Mouse (Mus musculus) midbrain, embryonic 14.5 days (tissue): ENCODE data around the gene Syt1. TPM values are rescaled to one million over a fixed set of nuclear protein-coding genes. Genes with fewer than 3 reads are reported as not detected.
A peak's percentile ranks its signal among the peaks of the same experiment; 100 is the strongest.

Source experiments
- ATAC-seq: fragments of 200-750 bp; cut with Nextera tagmentation; 2 replicates; pipeline ENCODE4 v1.8.0; 2017; ENCODE audit warnings: moderate number of reproducible peaks, moderate library complexity; ENCODE audit not compliant: low FRiP score, low TSS enrichment
- DNase-seq: peaks from one replicate; pipeline ENCODE4 v3.0.0-alpha.2; 2015
- H3K27ac ChIP-seq: fragments of 300-500 bp; sonication (generic); replicated peaks from 2 replicates; pipeline ENCODE4 v1.5.1; 2014; ENCODE audit warnings: mild to moderate bottlenecking, low read depth, low read length, moderate library complexity
- H3K27me3 ChIP-seq: fragments of 300-500 bp; sonication (generic); 2 replicates; pipeline ENCODE4 v1.6.1; 2014; ENCODE audit warnings: low read length, control low read depth, mixed read lengths; ENCODE audit not compliant: control insufficient read depth, insufficient read depth
- H3K36me3 ChIP-seq: fragments of 300-500 bp; sonication (generic); 2 replicates; pipeline ENCODE4 v1.6.1; 2014; ENCODE audit warnings: low read length, control low read depth; ENCODE audit not compliant: control insufficient read depth, insufficient read depth
- H3K4me1 ChIP-seq: fragments of 300-500 bp; sonication (generic); 2 replicates; pipeline ENCODE4 v1.6.1; 2014; ENCODE audit warnings: mild to moderate bottlenecking, antibody characterized with exemption, low read length, control low read depth; ENCODE audit not compliant: control insufficient read depth, insufficient read depth
- H3K4me2 ChIP-seq: fragments of 300-500 bp; sonication (generic); 2 replicates; pipeline ENCODE4 v1.6.1; 2014; ENCODE audit warnings: mild to moderate bottlenecking, low read length, moderate library complexity
- H3K4me3 ChIP-seq: fragments of 300-500 bp; sonication (generic); replicated peaks from 2 replicates; pipeline ENCODE4 v1.5.1; 2014; ENCODE audit warnings: low read depth, low read length
- H3K9ac ChIP-seq: fragments of 300-500 bp; sonication (generic); replicated peaks from 2 replicates; pipeline ENCODE4 v1.6.1; 2014; ENCODE audit warnings: mild to moderate bottlenecking, low read length, moderate library complexity
- H3K9me3 ChIP-seq: fragments of 300-500 bp; sonication (generic); 2 replicates; pipeline ENCODE4 v1.6.1; 2016; ENCODE audit warnings: low read length, control low read depth, mixed read lengths; ENCODE audit not compliant: control insufficient read depth
- WGBS: fragments of 180-500 bp; shearing (Covaris S2); extraction: QIAGEN DNeasy Blood & Tissue Kit; methylation state at CpG from one replicate; pipeline ENCODE4 v1.1.7; 2014; 5-methylcytosine and 5-hydroxymethylcytosine counted together
- polyA plus RNA-seq: library from polyadenylated mRNA; unstranded; fragments of >200 nt; fragmentation: Nextera tagmentation; extraction: Ambion mirVana; gene quantifications from 2 replicates; pipeline ENCODE4 v1.2.1, GENCODE M21; 2014

Gene Syt1
- polyA plus RNA-seq, 1 experiment from 2014 or later: 103 TPM

DNA sequence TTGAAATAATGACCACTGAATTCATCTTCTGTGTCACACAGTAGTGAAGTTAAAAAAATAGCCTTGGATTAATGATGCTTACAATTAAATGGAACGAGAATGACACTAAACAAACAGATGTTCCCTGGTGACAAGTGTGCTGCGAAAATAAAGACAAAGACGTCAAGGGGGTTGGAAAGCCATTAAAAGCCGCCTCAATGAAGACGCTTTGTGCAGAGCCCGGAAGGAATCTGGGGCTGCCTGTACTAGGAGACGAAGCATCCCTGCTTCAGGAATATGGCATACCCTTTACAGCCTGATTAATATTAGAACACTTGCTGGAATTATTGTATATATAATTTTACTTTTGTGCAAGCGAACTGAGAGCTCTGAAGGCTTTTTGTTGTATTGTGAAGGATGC is 234.0 kb downstream of the Syt1 start:
- no peaks in the 10 kb centered on the region for H3K36me3 ChIP-seq
- 0 out of 2 replicates have a peak, but pooled peaks cover 5% of the 10 kb centered on the region for H3K4me1 ChIP-seq
- DNase-seq: peak; percentile 46
- H3K9me3 ChIP-seq: no peaks in the 10 kb centered on the region
- 0 out of 2 replicates have a peak overlapping the region, but pooled peaks have one; percentile 32 for H3K27ac ChIP-seq
- WGBS: 27% methylated on average over 8 of the region's 8 CpGs
- no peak overlapping the region for H3K4me3 ChIP-seq
- no peak for ATAC-seq
- no peaks in the 10 kb centered on the region for H3K27me3 ChIP-seq
- H3K9ac ChIP-seq: no peak overlapping the region
- H3K4me2 ChIP-seq: no peak overlapping the region

DNA sequence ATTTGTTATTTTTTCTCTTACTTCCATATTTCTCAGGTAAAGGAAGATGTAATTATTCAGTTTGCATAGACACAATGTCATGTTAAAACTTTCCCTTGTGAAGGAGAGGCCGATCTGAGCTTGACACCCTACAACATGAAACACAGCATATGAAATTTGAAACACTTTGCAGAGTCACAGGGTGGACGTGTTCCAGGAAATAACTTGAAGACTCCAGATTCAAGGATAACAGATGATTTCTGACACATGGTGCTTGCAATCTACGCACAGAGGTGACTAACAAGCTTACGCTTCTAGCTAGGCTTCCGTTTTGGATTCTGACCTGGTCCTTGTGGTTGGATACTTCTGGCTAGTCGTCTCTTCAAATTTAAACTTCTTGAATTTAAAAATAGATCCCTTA is 239.7 kb downstream of the Syt1 start:
- DNase-seq (no peak), ATAC-seq (no peak)
- Histone ChIP-seq H3K9me3 (no peaks in the 10 kb centered on the region), H3K9ac (no peak overlapping the region), H3K27me3 (no peaks in the 10 kb centered on the region), H3K4me1 (no peaks in the 10 kb centered on the region), H3K4me3 (no peak overlapping the region), H3K36me3 (no peaks in the 10 kb centered on the region), H3K27ac (no peak overlapping the region), H3K4me2 (no peak overlapping the region)
- WGBS: 86% methylated on average over 6 of the region's 6 CpGs

DNA sequence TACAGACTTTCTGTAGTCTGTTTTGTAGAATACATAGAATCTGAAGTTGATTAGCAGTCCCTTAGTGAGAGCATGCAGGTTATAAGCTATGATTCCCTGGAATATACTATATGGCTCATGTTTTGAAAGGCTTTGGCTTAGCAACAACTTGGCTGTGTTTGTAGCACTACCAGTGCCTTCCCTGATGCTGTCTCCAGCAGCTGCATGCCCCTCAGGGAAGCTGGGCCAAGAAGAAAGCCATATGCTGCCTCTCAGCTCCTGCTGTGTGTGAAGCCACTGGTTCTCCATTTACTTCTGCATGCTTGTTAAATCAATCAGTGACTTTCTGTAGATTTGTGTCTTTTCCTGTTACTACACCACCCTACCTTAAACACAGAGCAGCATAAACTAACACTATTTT is 245.2 kb downstream of the Syt1 start:
- DNase-seq: peak; percentile 17
- Histone ChIP-seq H3K4me2 (no peak overlapping the region), H3K9ac (no peak overlapping the region), H3K4me1 (no peaks in the 10 kb centered on the region), H3K36me3 (no peaks in the 10 kb centered on the region), H3K9me3 (no peaks in the 10 kb centered on the region), H3K27me3 (no peaks in the 10 kb centered on the region), H3K27ac (no peak overlapping the region), H3K4me3 (no peak overlapping the region)
- ATAC-seq: no peak

DNA sequence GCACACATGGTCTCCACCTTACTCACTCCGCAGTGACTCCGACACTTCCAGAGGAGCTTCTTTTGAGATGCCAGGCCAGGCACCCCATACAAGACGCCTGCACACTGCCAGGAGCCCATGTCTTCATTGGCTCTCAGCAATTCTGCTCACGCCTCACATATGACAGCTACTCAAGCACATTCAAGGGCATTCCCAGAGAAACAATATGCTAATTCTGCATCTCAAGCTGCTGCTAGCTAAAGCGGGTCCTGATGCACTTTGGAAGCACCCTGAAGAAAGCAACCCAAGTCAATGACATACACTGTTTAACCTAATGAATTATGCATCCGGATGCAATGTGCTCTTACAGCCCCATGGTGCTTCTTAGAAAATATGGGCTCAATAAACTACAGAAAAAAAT is 247.1 kb downstream of the Syt1 start:
- H3K36me3 ChIP-seq: no peaks in the 10 kb centered on the region
- peak; percentile 18 for DNase-seq
- no peak overlapping the region for H3K4me2 ChIP-seq
- H3K27ac ChIP-seq: no peak overlapping the region
- no peak overlapping the region for H3K9ac ChIP-seq
- whole genome bisulfite sequencing: 70% methylated on average over 6 of the region's 6 CpGs
- H3K4me1 ChIP-seq: no peaks in the 10 kb centered on the region
- H3K27me3 ChIP-seq: no peaks in the 10 kb centered on the region
- ATAC-seq: peak; percentile 20
- no peak overlapping the region for H3K4me3 ChIP-seq
- no peaks in the 10 kb centered on the region for H3K9me3 ChIP-seq

DNA sequence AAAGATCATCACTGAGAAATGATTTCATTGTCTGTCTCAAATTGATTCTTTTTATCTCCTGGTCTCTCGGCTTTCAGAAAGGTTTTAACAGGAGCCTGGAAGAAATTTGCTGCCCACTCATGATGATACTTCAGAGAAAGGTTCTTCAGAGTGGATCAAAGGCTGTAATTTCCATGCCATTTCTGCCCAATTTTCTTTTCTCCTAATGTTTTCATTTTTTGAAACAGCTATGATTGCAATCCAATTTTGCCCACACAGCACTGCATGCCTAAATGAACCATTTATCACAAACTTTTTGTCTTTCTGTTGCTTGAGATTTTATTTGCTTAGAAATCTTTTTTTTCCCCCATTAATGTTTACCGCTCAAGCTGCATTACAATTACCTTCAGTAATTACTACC is 257.5 kb downstream of the Syt1 start:
- no peak for ATAC-seq
- no peak overlapping the region for H3K4me3 ChIP-seq
- no peak overlapping the region for H3K4me2 ChIP-seq
- H3K9ac ChIP-seq: no peak overlapping the region
- H3K9me3 ChIP-seq: no peaks in the 10 kb centered on the region
- H3K4me1 ChIP-seq: no peaks in the 10 kb centered on the region
- H3K27ac ChIP-seq: no peak overlapping the region
- WGBS: 88% methylated on average over 2 of the region's 2 CpGs
- no peaks in the 10 kb centered on the region for H3K36me3 ChIP-seq
- H3K27me3 ChIP-seq: no peaks in the 10 kb centered on the region
- no peak for DNase-seq

DNA sequence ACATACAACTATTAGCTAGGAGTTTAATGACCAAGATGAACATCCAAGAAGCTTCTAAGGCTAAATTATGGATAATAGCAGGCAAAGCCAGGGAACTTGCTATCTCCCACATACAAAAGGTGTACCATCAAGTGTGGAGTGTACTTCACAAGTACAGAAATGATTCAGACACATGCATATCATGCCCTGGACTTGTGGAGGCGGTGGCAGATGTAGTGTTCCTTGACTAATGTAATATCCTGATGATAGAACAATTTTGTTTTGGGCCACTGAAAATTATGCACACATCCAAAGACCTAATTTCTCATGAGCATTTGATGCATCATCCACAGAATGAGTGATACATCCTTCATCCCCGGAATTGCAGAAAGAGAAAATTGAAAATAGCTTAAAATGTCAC is 267.0 kb downstream of the Syt1 start:
- H3K9ac ChIP-seq: no peak overlapping the region
- no peak overlapping the region for H3K27ac ChIP-seq
- no peak for DNase-seq
- no peak overlapping the region for H3K4me3 ChIP-seq
- no peak for ATAC-seq
- no peaks in the 10 kb centered on the region for H3K36me3 ChIP-seq
- 92% methylated on average over 2 of the region's 2 CpGs for WGBS
- H3K9me3 ChIP-seq: no peaks in the 10 kb centered on the region
- no peak overlapping the region for H3K4me2 ChIP-seq
- H3K27me3 ChIP-seq: no peaks in the 10 kb centered on the region
- H3K4me1 ChIP-seq: no peaks in the 10 kb centered on the region

DNA sequence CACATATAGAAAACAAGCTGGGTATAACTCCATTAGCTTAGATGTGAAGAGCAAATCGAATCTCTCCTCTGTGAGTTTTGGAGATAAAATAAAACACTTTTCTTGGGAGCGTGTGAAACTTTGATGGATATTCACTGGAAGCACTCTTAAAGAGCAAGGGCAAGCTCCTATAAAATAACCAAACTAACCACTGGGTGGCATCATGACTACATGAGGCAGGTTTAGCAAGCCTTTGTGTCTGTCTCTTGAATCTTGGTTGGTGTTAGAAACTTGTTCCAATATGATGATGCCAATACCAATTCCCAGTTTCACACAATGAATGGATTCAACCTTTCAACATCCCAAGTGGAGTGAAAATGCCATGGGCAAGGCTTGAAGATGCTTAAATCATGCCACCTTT is 276.8 kb downstream of the Syt1 start:
- Histone ChIP-seq H3K9me3 (peaks cover 5% of the 10 kb centered on the region), H3K4me3 (no peak overlapping the region), H3K27ac (no peak overlapping the region), H3K27me3 (no peaks in the 10 kb centered on the region), H3K9ac (no peak overlapping the region), H3K4me1 (no peaks in the 10 kb centered on the region), H3K4me2 (no peak overlapping the region), H3K36me3 (no peaks in the 10 kb centered on the region)
- DNase-seq (peak; percentile 80), ATAC-seq (0 out of 2 replicates have a peak, but pooled peaks have one; percentile 50)
- 80% methylated on average over 2 of the region's 2 CpGs for WGBS

DNA sequence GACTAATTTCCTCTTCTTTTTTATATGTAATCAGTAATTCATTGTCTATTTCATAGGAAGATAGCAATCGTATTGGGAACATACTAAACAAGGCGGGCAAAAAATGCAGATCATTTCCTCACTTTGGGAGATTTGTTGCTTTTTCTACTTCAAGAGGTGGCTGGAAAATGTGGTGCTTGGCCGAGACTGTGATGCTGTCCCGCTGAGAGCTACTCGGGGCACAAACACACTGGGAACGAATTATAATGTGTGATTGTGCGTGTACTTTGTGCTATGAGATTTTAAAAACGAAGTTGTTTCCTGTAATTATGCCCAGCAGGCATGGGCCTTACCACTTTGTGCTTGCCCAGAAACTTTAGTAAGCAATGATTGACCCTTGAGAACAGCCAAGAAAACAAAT is 281.8 kb downstream of the Syt1 start:
- no peak overlapping the region for H3K27ac ChIP-seq
- H3K9ac ChIP-seq: no peak overlapping the region
- no peaks in the 10 kb centered on the region for H3K36me3 ChIP-seq
- H3K27me3 ChIP-seq: no peaks in the 10 kb centered on the region
- no peak overlapping the region for H3K4me2 ChIP-seq
- H3K9me3 ChIP-seq: peaks cover 5% of the 10 kb centered on the region
- WGBS: 79% methylated on average over 8 of the region's 8 CpGs
- DNase-seq: no peak
- no peaks in the 10 kb centered on the region for H3K4me1 ChIP-seq
- H3K4me3 ChIP-seq: no peak overlapping the region
- no peak for ATAC-seq

DNA sequence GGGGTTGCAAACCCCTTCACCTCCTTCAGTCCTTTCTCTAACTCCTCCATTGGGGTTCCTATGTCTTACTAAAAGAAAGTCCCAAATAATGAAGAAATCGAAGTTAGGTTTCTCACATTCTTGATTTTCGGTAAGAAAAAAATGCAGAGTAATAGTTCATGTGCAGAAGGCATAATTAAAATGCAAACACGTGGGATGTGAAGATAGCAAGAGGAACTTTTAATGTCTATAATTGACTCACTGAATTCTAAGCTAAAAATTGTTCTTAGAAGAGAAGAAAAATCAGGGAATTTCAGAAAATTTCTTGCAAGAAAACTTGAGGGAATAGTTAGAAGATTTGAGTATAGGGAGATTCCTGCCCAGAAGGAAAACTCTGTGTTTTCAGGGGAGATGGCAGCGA is 284.4 kb downstream of the Syt1 start:
- Histone ChIP-seq H3K9ac (no peak overlapping the region), H3K4me3 (no peak overlapping the region), H3K36me3 (no peaks in the 10 kb centered on the region), H3K27ac (no peak overlapping the region), H3K9me3 (no peaks in the 10 kb centered on the region), H3K27me3 (no peaks in the 10 kb centered on the region), H3K4me1 (no peaks in the 10 kb centered on the region), H3K4me2 (no peak overlapping the region)
- WGBS: 90% methylated on average over 4 of the region's 4 CpGs
- ATAC-seq: no peak
- DNase-seq: no peak
